Mouse (Mus musculus) heart, embryonic 15.5 days (tissue): ENCODE data around the gene Calr. TPM values are rescaled to one million over a fixed set of nuclear protein-coding genes. Genes with fewer than 3 reads are reported as not detected.
A peak's percentile ranks its signal among the peaks of the same experiment; 100 is the strongest.
"Not testable (repeated sequence)": the region's sequence is repeated elsewhere in the genome, so short reads cannot be mapped to it uniquely, and the experiment has no call there.

Source experiments
- ATAC-seq: fragments of 200-750 bp; cut with Nextera tagmentation; replicated peaks from 2 replicates; pipeline ENCODE4 v1.8.0; 2017; ENCODE audit warnings: low read depth, moderate TSS enrichment; ENCODE audit not compliant: insufficient number of reproducible peaks, insufficient read depth, low FRiP score
- H3K27ac ChIP-seq: fragments of 300-500 bp; sonication (generic); 2 replicates; pipeline ENCODE4 v1.5.1; 2015; ENCODE audit warnings: mild to moderate bottlenecking, inconsistent platforms
- H3K27me3 ChIP-seq: fragments of 300-500 bp; sonication (generic); 2 replicates; pipeline ENCODE4 v1.6.1; 2015; ENCODE audit warnings: inconsistent platforms
- H3K36me3 ChIP-seq: fragments of 300-500 bp; sonication (generic); 2 replicates; pipeline ENCODE4 v1.6.1; 2015; ENCODE audit warnings: mild to moderate bottlenecking, inconsistent platforms
- H3K4me1 ChIP-seq: fragments of 300-500 bp; sonication (generic); replicated peaks from 2 replicates; pipeline ENCODE4 v1.6.1; 2015; ENCODE audit warnings: inconsistent platforms
- H3K4me2 ChIP-seq: fragments of 300-500 bp; sonication (generic); 2 replicates; pipeline ENCODE4 v1.6.1; 2015; ENCODE audit warnings: inconsistent platforms, mild to moderate bottlenecking, moderate library complexity
- H3K4me3 ChIP-seq: fragments of 300-500 bp; sonication (generic); 2 replicates; pipeline ENCODE4 v1.5.1; 2015; ENCODE audit warnings: mild to moderate bottlenecking, inconsistent platforms
- H3K9ac ChIP-seq: fragments of 300-500 bp; sonication (generic); 2 replicates; pipeline ENCODE4 v1.6.1; 2015; ENCODE audit warnings: mild to moderate bottlenecking, inconsistent platforms
- H3K9me3 ChIP-seq: fragments of 300-500 bp; sonication (generic); replicated peaks from 2 replicates; pipeline ENCODE4 v1.6.1; 2016; ENCODE audit warnings: inconsistent platforms
- WGBS: fragments of 180-500 bp; shearing (Covaris S2); methylation state at CpG from one replicate; pipeline ENCODE4 v1.1.7; 2015; ENCODE audit warnings: mixed read lengths; 5-methylcytosine and 5-hydroxymethylcytosine counted together
- polyA plus RNA-seq: library from polyadenylated mRNA; unstranded; fragments of >200 nt; fragmentation: Nextera tagmentation; extraction: Ambion mirVana; gene quantifications from 2 replicates; pipeline ENCODE4 v1.2.1, GENCODE M21; 2015

Gene Calr
- polyA plus RNA-seq, 1 experiment from 2014 or later, result 525 TPM

DNA sequence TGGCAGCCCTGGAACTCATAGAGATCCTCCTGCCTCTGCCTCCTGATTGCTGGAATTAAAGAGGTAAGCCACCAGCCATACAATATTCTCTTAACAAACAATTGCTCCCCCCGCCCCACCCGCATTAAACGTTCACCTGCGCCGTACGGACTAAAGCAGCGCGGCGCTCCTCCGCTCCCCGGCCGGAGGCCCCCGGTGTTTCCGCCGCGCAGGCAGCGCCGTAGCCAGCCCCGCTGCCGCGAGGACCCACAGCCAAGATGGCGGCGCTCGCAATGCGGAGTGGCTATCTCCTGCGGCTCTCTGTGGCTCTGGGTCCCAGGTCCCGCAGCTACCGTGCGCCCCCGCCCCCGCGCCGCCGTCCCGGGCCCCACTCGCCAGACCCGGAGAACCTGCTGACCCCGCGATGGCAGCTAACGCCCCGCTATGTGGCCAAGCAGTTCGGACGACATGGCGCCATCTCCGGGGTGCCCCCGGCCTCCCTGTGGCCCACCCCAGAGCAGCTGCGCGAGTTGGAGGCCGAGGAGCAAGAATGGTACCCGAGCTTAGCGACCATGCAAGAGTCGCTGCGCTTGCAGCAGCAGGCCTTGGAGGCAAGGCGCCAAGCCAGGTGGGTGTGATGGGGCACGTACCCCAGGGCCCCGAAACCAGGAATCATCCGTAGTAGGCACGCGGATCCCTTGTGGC, 14.6 kb downstream of the Calr start:
- Histone ChIP-seq H3K4me2 (peak overlapping the region; percentile 71), H3K9me3 (no peaks in the 10 kb centered on the region), H3K27me3 (no peaks in the 10 kb centered on the region), H3K4me3 (peak overlapping the region; percentile 91), H3K9ac (peak overlapping the region; percentile 92), H3K4me1 (peaks cover 37% of the 10 kb centered on the region), H3K36me3 (peaks cover 35% of the 10 kb centered on the region), H3K27ac (peak overlapping the region; percentile 93)
- WGBS, result under 1% methylated on average over 59 of the region's 59 CpGs
- peak; percentile 59 for ATAC-seq

DNA sequence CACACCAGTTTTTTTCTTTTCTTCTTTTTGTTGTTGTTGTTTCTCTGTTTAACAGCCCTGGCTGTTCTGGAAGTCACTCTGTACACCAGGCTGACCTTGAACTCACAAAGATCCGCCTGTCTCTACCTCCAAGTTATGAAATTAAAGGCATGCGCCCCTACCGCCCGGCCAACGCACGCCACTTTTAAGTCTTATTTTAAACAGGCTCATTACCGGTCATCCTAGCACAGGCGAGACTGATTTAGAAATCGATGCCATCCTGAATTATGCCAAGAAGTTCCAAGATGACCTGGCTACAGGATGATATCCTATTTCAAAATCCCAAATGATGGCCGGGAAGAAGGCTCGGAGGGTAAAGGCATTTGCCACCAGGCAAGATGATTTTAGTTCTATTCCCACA, 15.2 kb downstream of the Calr start, which contains the start of gene Gadd45gip1:
TSS of gene Gadd45gip1 (plus strand) at position 33 of the 400 bp plus-strand sequence.
- Histone ChIP-seq H3K27ac (peak within 1 kb of the TSS; percentile 93), H3K36me3 (peaks cover 28% of the 10 kb centered on the region), H3K9me3 (no peaks in the 10 kb centered on the region), H3K9ac (peak within 1 kb of the TSS; percentile 92), H3K4me3 (peak within 1 kb of the TSS; percentile 91), H3K4me1 (peaks cover 37% of the 10 kb centered on the region), H3K27me3 (no peaks in the 10 kb centered on the region), H3K4me2 (peak within 1 kb of the TSS; percentile 71)
- ATAC-seq, result no peak
- WGBS, result 64% methylated on average over 11 of the region's 11 CpGs

DNA sequence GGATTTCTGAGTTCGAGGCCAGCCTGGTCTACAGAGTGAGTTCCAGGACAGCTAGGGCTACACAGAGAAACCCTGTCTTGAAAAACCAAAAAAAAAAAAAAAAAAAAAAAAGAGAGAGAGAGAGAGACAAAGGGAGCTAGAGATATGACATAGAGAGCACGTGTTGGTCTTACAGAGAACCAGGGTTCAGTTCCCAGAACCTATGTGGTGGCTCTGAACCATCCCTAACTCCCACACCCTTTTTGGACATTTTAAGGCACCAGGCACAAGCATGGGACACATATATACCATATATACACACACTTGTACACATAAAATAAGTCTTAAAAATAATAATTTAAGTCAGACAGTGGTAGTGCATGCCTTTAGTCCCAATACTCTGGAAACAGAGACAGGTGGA, 20.2 kb downstream of the Calr start:
- not testable (repeated sequence) for H3K9ac ChIP-seq, H3K27me3 ChIP-seq, H3K4me2 ChIP-seq, H3K27ac ChIP-seq, H3K9me3 ChIP-seq, H3K36me3 ChIP-seq, H3K4me3 ChIP-seq, ATAC-seq
- WGBS, result 83% methylated on average over 2 of the region's 2 CpGs
- peaks cover 14% of the 10 kb centered on the region for H3K4me1 ChIP-seq

DNA sequence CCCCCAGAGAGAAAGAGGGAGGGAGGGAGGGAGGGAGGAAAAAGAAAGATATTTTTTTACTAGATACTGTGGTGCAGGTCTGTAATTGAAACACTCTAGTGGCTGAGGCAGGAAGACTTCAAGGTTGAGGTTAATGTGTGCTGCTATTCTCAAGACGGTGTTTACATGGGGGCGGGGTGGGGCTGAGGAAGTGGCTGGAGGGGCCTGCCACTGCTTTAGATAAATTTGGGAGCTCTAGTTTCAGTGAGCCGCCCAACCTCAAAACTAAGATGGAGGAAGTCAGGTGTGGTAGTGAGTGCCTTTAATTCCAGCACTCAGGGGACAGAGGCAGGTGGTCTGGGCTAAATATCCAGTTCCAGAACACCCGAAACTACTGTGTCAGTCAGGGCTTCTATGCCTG, 21.1 kb downstream of the Calr start:
- H3K27me3 ChIP-seq, result no peaks in the 10 kb centered on the region
- ATAC-seq, result no peak
- H3K36me3 ChIP-seq, result no peaks in the 10 kb centered on the region
- WGBS, result 53% methylated on average over 4 of the region's 4 CpGs
- H3K4me1 ChIP-seq, result peaks cover 13% of the 10 kb centered on the region
- no peak overlapping the region for H3K4me2 ChIP-seq
- H3K27ac ChIP-seq, result no peak overlapping the region
- H3K9ac ChIP-seq, result no peak overlapping the region
- no peaks in the 10 kb centered on the region for H3K9me3 ChIP-seq
- H3K4me3 ChIP-seq, result no peak overlapping the region

DNA sequence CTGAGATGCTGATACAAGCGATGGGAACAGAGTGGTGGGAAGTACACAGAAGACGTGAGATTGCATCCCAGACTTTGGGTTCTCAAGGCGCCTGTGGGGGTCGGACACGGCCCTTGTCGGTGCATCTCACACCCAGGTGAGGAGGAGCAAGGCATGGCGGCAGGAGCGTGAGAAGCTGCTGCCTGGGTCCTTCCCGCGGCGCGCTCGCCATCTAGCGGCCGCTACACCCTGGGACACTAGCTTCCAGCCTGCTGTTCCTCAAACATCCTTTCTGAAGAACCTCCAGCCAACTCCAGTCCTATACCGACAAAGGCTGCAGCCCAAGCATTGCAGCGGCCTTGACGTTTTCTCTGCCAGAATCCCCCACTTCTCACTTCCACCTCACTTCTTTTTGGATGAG, 23.1 kb downstream of the Calr start:
- Histone ChIP-seq H3K27me3 (no peaks in the 10 kb centered on the region), H3K4me1 (peaks cover 13% of the 10 kb centered on the region), H3K4me3 (no peak overlapping the region), H3K9me3 (no peaks in the 10 kb centered on the region), H3K4me2 (peak overlapping the region; percentile 46), H3K27ac (no peak overlapping the region), H3K9ac (no peak overlapping the region), H3K36me3 (no peaks in the 10 kb centered on the region)
- ATAC-seq, result peak; percentile 45; the same call in 1 of the 2 replicates
- under 1% methylated on average over 18 of the region's 18 CpGs for WGBS

DNA sequence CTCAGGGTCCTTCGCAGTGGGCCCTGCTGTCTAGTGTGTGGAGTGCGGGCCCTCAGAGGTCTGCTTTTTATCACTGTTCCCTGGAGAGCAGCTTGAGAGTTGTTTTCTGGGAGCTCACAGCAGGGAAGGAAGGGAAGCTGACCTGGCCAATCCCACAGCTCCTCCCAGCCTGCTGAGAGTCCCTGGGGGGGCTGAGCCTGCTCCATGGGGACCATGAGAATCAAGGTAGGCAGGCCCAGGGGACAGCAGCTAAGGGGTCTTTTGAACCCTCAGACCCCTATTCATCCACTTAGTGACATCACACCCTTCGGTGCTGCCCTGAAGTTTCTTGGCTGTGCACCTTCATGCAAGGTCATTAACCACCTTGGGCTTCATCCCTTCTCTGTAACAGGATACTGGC, 24.0 kb downstream of the Calr start, which contains the start of gene Dand5:
TSS of gene Dand5 (minus strand) at position 101 of the 400 bp plus-strand sequence.
- ATAC-seq, result no peak; the same call in 1 of the 2 replicates
- no peaks in the 10 kb centered on the region for H3K36me3 ChIP-seq
- H3K9me3 ChIP-seq, result no peaks in the 10 kb centered on the region
- peak within 1 kb of the TSS; percentile 46 for H3K4me2 ChIP-seq
- no peak within 1 kb of the TSS for H3K9ac ChIP-seq
- peaks cover 13% of the 10 kb centered on the region for H3K4me1 ChIP-seq
- H3K27ac ChIP-seq, result no peak within 1 kb of the TSS
- no peaks in the 10 kb centered on the region for H3K27me3 ChIP-seq
- H3K4me3 ChIP-seq, result no peak within 1 kb of the TSS
- 43% methylated on average over 3 of the region's 3 CpGs for WGBS

DNA sequence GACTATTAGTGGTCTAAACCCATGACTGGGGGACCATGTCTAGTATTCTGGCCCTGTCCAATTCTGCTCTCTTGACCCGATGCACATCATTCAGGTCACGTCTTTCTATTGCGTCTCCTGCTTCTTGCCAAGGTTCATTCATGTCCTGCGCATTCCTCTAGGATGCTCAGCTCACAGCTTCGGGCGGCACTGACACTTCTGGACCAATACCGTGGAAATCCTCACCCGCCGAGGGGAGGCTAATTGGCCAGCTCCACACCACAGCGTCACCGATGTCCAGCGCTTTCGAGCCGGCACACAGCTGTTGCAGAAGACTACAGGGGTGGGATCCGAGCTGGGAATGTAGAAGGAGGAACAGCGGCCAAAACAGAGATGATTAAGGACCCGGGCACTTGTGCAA, 30.6 kb downstream of the Calr start:
- WGBS, result 75% methylated on average over 17 of the region's 17 CpGs
- ATAC-seq, result no peak
- Histone ChIP-seq H3K4me3 (no peak overlapping the region), H3K4me2 (no peak overlapping the region), H3K9ac (no peak overlapping the region), H3K27ac (no peak overlapping the region), H3K27me3 (peaks cover 15% of the 10 kb centered on the region; the same call in 1 of the 2 replicates), H3K4me1 (peaks cover 18% of the 10 kb centered on the region), H3K36me3 (no peaks in the 10 kb centered on the region), H3K9me3 (no peaks in the 10 kb centered on the region)

DNA sequence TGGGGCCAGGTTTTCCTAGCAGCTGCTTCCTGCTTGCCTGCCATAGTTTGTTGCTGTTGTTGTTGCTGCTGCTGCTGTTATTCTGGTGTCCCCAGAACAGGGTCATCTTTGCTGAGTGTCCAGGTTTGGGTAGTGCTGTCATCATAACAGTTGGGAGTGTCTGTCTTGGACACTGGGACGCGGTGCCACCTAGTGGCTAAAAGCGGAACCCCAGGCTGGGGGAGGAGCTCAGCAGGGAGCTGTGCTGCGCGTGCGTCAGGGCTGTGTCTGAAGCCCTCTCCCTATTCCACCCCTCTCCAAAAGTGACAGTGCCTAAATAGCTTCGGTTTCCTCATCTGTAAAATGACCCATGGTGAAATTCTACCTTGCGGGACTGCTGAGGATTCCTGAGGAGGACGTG, 31.2 kb downstream of the Calr start:
- no peak overlapping the region for H3K4me3 ChIP-seq
- H3K4me1 ChIP-seq, result peaks cover 23% of the 10 kb centered on the region
- no peak overlapping the region for H3K9ac ChIP-seq
- no peaks in the 10 kb centered on the region for H3K9me3 ChIP-seq
- H3K36me3 ChIP-seq, result no peaks in the 10 kb centered on the region
- H3K4me2 ChIP-seq, result peak overlapping the region; percentile 3
- peak; percentile 65 for ATAC-seq
- 13% methylated on average over 9 of the region's 9 CpGs for WGBS
- peaks cover 17% of the 10 kb centered on the region; the same call in 1 of the 2 replicates for H3K27me3 ChIP-seq
- no peak overlapping the region for H3K27ac ChIP-seq

DNA sequence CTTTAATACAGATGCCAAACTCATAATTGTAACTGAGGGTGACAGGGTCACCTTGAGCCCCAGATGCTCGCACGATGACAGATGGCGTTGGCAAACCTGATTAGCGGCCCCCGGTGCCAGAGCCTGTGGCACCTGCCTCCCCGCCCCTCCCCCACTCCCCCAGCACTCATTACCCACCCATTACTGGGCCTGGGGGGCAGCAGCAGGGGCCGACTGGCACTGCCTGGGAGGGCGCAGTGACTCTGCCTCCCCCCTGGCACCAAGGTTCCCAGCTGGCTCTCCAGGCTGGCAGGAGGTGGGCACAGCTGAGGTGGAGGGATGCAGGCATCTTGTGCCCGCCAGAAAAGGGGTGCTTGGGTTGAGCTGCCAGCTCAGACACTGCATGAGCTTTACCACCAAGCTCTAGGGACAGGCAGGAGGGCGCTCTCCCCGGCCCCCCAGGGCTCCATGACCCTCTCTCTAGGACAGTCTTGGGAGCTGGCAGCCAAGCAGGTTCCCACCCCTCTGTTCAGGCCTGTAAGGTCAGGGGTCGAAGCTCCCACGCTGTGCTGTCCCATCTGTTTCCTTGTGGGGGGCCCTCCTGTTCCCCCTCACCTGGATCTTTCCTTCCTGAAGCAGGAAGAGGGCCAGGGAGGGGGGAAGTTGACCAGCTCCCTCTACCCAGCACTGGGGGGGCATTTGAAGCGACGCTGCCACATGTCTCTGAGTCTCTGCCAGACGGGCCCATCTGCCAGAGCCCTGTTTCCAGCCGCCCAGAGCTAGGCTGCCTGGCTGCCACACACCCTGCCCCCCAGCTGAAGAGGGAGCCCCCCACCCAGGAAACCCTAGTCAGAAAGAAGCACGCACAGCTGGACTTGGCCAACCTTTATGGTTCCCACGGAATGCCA, 31.9 kb downstream of the Calr start:
- no peak overlapping the region for H3K27ac ChIP-seq
- peaks cover 23% of the 10 kb centered on the region for H3K4me1 ChIP-seq
- no peak for ATAC-seq
- peak overlapping the region; percentile 1; the same call in 1 of the 2 replicates for H3K9ac ChIP-seq
- H3K4me2 ChIP-seq, result peak overlapping the region; percentile 3
- no peak overlapping the region for H3K4me3 ChIP-seq
- H3K36me3 ChIP-seq, result no peaks in the 10 kb centered on the region
- 36% methylated on average over 19 of the region's 19 CpGs for WGBS
- H3K27me3 ChIP-seq, result peaks cover 17% of the 10 kb centered on the region; the same call in 1 of the 2 replicates
- no peaks in the 10 kb centered on the region for H3K9me3 ChIP-seq

DNA sequence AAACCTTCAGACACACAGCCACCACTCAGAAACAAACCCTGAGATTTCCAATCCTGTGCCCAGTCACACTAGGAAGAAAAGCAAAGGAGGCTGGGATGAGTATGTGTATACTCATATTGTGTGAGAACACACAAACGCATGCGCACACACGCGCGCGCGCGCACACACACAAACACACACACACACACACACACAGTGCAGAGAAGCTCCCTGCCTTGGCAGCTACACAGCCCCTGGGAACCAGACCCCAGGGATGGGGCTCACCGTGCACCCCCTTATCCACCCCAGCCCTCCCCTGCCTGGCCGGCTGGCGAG, 32.5 kb downstream of the Calr start:
- WGBS, result 84% methylated on average over 11 of the region's 11 CpGs
- H3K36me3 ChIP-seq, result no peaks in the 10 kb centered on the region
- H3K9me3 ChIP-seq, result no peaks in the 10 kb centered on the region
- peaks cover 17% of the 10 kb centered on the region; the same call in 1 of the 2 replicates for H3K27me3 ChIP-seq
- H3K4me1 ChIP-seq, result peaks cover 25% of the 10 kb centered on the region
- no peak overlapping the region for H3K27ac ChIP-seq
- no peak for ATAC-seq
- H3K9ac ChIP-seq, result 0 out of 2 replicates have a peak overlapping the region, but pooled peaks have one; percentile 1
- no peak overlapping the region for H3K4me3 ChIP-seq
- H3K4me2 ChIP-seq, result no peak overlapping the region

DNA sequence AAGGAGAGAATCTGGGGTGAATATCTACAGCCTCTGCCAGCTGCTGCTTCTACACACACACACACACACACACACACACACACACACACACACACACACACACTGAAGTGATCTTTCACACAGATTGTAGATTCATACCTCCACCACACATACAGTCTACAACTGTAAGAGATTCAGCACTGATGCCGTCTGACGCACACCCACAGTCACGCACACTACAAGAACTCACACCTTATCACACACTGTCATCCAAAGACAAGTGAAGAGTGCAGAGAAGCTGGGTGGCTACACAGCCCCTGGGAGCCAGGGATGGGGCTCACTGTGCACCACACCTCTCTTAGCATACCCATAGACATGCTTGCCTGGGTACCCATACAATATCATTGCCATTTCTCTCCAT, 32.9 kb downstream of the Calr start:
- Histone ChIP-seq H3K4me1 (peaks cover 25% of the 10 kb centered on the region), H3K9ac (no peak overlapping the region), H3K36me3 (no peaks in the 10 kb centered on the region), H3K4me2 (no peak overlapping the region), H3K27ac (no peak overlapping the region), H3K9me3 (no peaks in the 10 kb centered on the region), H3K4me3 (no peak overlapping the region), H3K27me3 (peaks cover 17% of the 10 kb centered on the region; the same call in 1 of the 2 replicates)
- ATAC-seq, result no peak
- 61% methylated on average over 3 of the region's 3 CpGs for WGBS
